Mouse (Mus musculus) ovary, postnatal 10 days (tissue): Measurements from ENCODE around the gene Ghitm.

Experiments used
- DNase-seq: peaks from one replicate; pipeline ENCODE4 v3.0.0; 2022; ENCODE audit warnings: low spot score

Gene Ghitm

DNA sequence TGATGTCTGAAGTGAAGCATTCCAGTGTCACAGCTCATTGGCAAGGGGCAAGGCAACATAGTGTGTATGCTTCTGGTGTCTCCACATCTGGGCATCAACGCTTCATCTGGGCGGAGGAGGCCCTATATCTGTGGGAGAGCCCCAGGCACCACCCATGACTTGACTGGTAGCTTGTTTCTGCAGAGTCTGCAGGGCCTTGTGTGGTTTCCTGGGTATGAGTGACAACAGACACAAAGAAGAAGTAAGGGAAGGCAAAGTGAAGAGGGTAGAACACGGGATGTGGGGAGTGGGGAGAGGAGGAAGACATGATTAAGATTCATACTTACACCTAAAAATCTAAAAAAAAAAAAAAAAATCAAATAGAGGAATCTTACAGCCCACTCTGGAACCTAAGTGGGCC is 32.6 kb downstream of the Ghitm start:
- no peak for DNase-seq

GRCm38 (mm10) chr14:37101531-37101930 is 33.5 kb downstream of the Ghitm start:
- no peak for DNase-seq

DNA sequence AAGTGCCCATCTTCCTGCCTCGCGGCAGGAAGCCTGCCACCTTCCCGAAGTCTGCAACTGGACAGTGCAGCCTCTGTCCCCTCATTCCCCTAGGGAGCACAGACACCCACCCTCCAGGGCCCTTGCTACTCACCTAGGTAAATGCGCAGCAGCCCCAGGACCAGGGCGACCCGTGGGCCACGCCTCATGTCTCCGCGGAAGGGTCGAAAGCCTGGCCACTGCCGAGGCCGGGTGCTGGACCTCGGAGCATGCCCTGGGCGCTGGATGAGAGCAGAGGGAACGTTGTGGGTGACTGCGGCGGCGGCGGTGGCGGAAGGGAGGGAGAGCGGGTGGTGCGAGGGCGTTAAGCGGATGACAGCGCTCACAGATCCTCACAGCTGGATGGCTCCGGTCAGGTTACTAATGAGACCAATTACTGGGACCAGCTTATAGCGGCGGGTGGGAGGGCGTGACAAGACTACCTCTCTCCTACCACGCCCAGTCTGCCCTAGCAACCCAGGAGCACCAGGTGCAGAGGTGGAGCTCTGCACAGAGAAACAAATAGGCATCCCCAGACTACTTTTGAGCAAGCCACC is 37.0 kb downstream of the Ghitm start, which contains the start of gene Cdhr1:
Gene Cdhr1, minus strand, starts transcription at position 392 of the 575 bp plus-strand sequence.
- no peak for DNase-seq

DNA sequence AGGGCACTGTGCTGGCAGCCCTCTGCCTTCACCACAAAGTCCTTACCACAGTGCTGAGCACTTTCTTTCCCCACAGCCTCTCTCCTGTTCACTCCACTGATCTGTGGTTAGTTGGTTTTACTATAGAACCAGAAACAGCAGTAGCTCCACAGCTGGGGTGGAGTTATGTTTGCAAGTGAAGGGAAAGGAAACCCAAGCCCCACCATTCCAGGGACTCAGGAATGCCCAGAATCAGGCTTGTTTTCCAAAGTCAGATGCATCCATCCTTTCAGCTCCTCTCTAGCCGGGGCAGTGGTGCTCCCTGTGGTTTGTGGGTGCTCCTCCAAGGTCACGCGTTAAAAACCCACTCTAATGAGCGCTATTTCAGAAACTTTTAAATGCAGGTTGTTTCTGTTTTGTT is 39.5 kb downstream of the Ghitm start:
- no peak for DNase-seq

DNA sequence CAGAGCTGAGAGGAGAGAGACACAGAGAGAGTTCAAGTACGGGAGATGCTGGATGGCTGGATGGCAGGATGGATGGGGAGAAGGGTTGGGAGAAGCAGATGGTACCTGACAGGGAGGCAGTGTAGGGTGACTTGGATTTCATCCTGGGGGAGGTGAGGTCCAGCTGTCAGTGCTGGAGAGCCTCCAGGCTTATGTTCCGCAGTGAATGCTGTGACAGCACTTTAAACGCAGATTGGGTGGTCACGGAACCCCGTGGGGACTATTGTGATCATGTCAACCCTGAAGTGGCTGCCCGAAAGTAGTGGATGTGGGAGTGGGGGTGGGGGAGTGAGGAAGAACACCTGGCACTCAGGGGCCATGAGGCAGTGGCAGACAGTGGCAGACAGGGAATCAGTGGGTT is 40.6 kb downstream of the Ghitm start:
- DNase-seq: no peak

- no peak for DNase-seq
Measured at GRCm38 (mm10) chr14:37083755-37084154, 51.3 kb downstream of the Ghitm start.

DNA sequence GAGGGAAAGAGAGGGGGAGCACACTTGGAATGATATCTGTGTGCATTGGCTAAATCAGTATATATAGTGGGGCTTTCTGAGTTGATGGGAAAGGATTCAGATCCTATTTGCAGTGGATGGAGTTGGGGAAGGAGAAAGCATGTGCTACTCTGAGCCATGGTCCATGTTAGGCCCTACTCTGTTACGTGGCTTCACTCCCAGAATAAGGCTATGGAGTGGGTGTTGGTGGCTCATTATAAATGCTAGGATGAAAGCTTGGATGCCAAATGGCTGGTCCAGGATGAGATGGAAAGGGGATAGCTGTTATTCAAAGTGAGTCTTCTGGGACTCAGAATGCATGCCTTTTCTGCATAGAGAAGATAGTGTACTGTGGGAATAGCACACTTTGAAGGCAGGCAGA is 54.3 kb downstream of the Ghitm start:
- DNase-seq: no peak
